ENCODE assay signal across 10 mouse cellular contexts in genomic region chr9:24780929-24781441, GRCm38 (mm10). TPM values are rescaled to one million over a fixed set of nuclear protein-coding genes. Genes with fewer than 3 reads are reported as not detected.
A peak's percentile ranks its signal among the peaks of the same experiment; 100 is the strongest.
DNase-seq lines count a peak whose midpoint lies in the region; ATAC-seq and TF ChIP-seq lines count a peak whose summit lies in the region.
"Had no signal": no experiment of that assay in that cellular context is flagged by ENCODE, and none has a peak within 500 bp of the region (broad histone marks: within the 10 kb centered on the region; RNA-seq: fewer than 3 reads in every experiment).

No protein-coding gene starts in this region.

- H3K27ac ChIP-seq in kidney, embryonic 15.5 days, result no peak overlapping the region
- no peak overlapping the region for H3K27ac ChIP-seq in kidney, adult 2 months (ENCODE audit: insufficient read depth, low read depth, low read length)
- H3K27ac ChIP-seq in embryonic facial prominence, embryonic 14.5 days (replicated peaks; ENCODE audit: low read depth, low read length), result no peak overlapping the region
- H3K27ac ChIP-seq in hindbrain, postnatal 0 days, result no peak overlapping the region
- H3K27ac ChIP-seq in neural tube, embryonic 11.5 days (ENCODE audit: low read depth, low read length), result no peak overlapping the region
- H3K27ac ChIP-seq in layer of hippocampus, adult 2 months, result no peak overlapping the region

- no peaks in the 10 kb centered on the region for H3K9me3 ChIP-seq in kidney, embryonic 15.5 days (replicated peaks)
- H3K9me3 ChIP-seq in embryonic facial prominence, embryonic 14.5 days (ENCODE audit: control insufficient read depth, low read length), result no peaks in the 10 kb centered on the region
- H3K9me3 ChIP-seq in hindbrain, postnatal 0 days (ENCODE audit: low read length), result no peaks in the 10 kb centered on the region
- no peaks in the 10 kb centered on the region for H3K9me3 ChIP-seq in neural tube, embryonic 11.5 days (ENCODE audit: control insufficient read depth, low read length)

- H3K9ac ChIP-seq in kidney, embryonic 15.5 days, result peak overlapping the region; percentile 21; the same call in 1 of the 2 replicates
- H3K9ac ChIP-seq in embryonic facial prominence, embryonic 14.5 days (ENCODE audit: low read depth, low read length), result no peak overlapping the region
- H3K9ac ChIP-seq in hindbrain, postnatal 0 days (replicated peaks; ENCODE audit: low read length), result no peak overlapping the region
- no peak overlapping the region for H3K9ac ChIP-seq in neural tube, embryonic 11.5 days (ENCODE audit: low read length)

- WGBS in kidney, embryonic 15.5 days, result under 1% methylated on average over 29 of the region's 32 CpGs
- 1% methylated on average over 32 of the region's 32 CpGs for WGBS in kidney, adult 2 months
- WGBS in embryonic facial prominence, embryonic 14.5 days, result 0% methylated on average over 28 of the region's 32 CpGs
- 2% methylated on average over 28 of the region's 32 CpGs for WGBS in hindbrain, postnatal 0 days
- WGBS in neural tube, embryonic 11.5 days, result under 1% methylated on average over 31 of the region's 32 CpGs

- H3K36me3 ChIP-seq in kidney, embryonic 15.5 days, result no peaks in the 10 kb centered on the region
- no peaks in the 10 kb centered on the region for H3K36me3 ChIP-seq in kidney, adult 2 months (ENCODE audit: control insufficient read depth, insufficient read depth, low read length)
- no peaks in the 10 kb centered on the region for H3K36me3 ChIP-seq in embryonic facial prominence, embryonic 14.5 days (ENCODE audit: control insufficient read depth, insufficient read depth, low read length)
- H3K36me3 ChIP-seq in hindbrain, postnatal 0 days (ENCODE audit: insufficient read depth, low read length), result no peaks in the 10 kb centered on the region
- H3K36me3 ChIP-seq in neural tube, embryonic 11.5 days (ENCODE audit: control insufficient read depth, insufficient read depth, low read length), result no peaks in the 10 kb centered on the region

- ATAC-seq in kidney, embryonic 15.5 days (replicated peaks; ENCODE audit: low FRiP score), result peak; percentile 82
- ATAC-seq in embryonic facial prominence, embryonic 14.5 days (ENCODE audit: low read depth), result peak; percentile 62
- ATAC-seq in hindbrain, postnatal 0 days, result peak; percentile 64; the same call in 1 of the 2 replicates
- peak; percentile 78 for ATAC-seq in neural tube, embryonic 11.5 days (ENCODE audit: insufficient read depth, low FRiP score, low TSS enrichment)
- no peak for ATAC-seq in activated CD4-positive, CD25-positive, alpha-beta regulatory T cell, adult 4 months

- H3K4me3 ChIP-seq in kidney, embryonic 15.5 days (replicated peaks), result peak overlapping the region; percentile 44
- H3K4me3 ChIP-seq in kidney, adult 2 months (ENCODE audit: insufficient read depth, low read depth, low read length), result no peak overlapping the region
- peak overlapping the region; percentile 36 for H3K4me3 ChIP-seq in embryonic facial prominence, embryonic 14.5 days (ENCODE audit: low read depth, low read length)
- peak overlapping the region; percentile 31 for H3K4me3 ChIP-seq in hindbrain, postnatal 0 days (ENCODE audit: low read length)
- H3K4me3 ChIP-seq in neural tube, embryonic 11.5 days (ENCODE audit: low read depth, low read length), result peak overlapping the region; percentile 34
- H3K4me3 ChIP-seq in layer of hippocampus, adult 2 months, result no peak overlapping the region

- H3K4me1 ChIP-seq in kidney, embryonic 15.5 days, result peaks cover 19% of the 10 kb centered on the region
- no peaks in the 10 kb centered on the region for H3K4me1 ChIP-seq in kidney, adult 2 months (ENCODE audit: control insufficient read depth, insufficient read depth, low read length)
- H3K4me1 ChIP-seq in embryonic facial prominence, embryonic 14.5 days (ENCODE audit: control insufficient read depth, insufficient read depth, low read length), result peaks cover 5% of the 10 kb centered on the region
- no peaks in the 10 kb centered on the region for H3K4me1 ChIP-seq in hindbrain, postnatal 0 days (ENCODE audit: insufficient read depth, low read length)
- H3K4me1 ChIP-seq in neural tube, embryonic 11.5 days (ENCODE audit: control insufficient read depth, insufficient read depth, low read length), result no peaks in the 10 kb centered on the region; the same call in 1 of the 2 replicates

- no peak for TF ChIP-seq CTCF in kidney, adult 2 months (conservative IDR thresholded peaks at IDR 0.05; ENCODE audit: insufficient read depth, insufficient read length, low read depth, low read length)
- no peak for TF ChIP-seq CTCF in hindbrain, postnatal 0 days (IDR thresholded peaks at IDR 0.05; ENCODE audit: low read depth)
- no peak for TF ChIP-seq CTCF in layer of hippocampus, adult 2 months (conservative IDR thresholded peaks at IDR 0.05)

- DNase-seq in kidney, adult 2 months, result no peak
- no peak for DNase-seq in embryonic facial prominence, embryonic 14.5 days (ENCODE audit: low spot score)
- DNase-seq in hindbrain, postnatal 0 days (ENCODE audit: low spot score), result no peak
- peak; percentile 65 for DNase-seq in neural tube, embryonic 11.5 days (ENCODE audit: low spot score)
- no peak for DNase-seq in layer of hippocampus, adult 2 months (ENCODE audit: low spot score in 2 of 2)
- no peak for DNase-seq in left cerebral cortex, adult 8-10 months (ENCODE audit: low spot score in 2 of 2)

- peak overlapping the region; percentile 72 for H3K4me2 ChIP-seq in kidney, embryonic 15.5 days
- peak overlapping the region; percentile 61 for H3K4me2 ChIP-seq in embryonic facial prominence, embryonic 14.5 days (ENCODE audit: low read depth, low read length)
- peak overlapping the region; percentile 52 for H3K4me2 ChIP-seq in hindbrain, postnatal 0 days (ENCODE audit: low read depth, low read length)
- H3K4me2 ChIP-seq in neural tube, embryonic 11.5 days (ENCODE audit: low read depth), result peak overlapping the region; percentile 52

- H3K27me3 ChIP-seq in kidney, embryonic 15.5 days, result peaks cover 78% of the 10 kb centered on the region
- peaks cover 2% of the 10 kb centered on the region for H3K27me3 ChIP-seq in kidney, adult 2 months (replicated peaks; ENCODE audit: control insufficient read depth, insufficient read depth, low read length)
- H3K27me3 ChIP-seq in embryonic facial prominence, embryonic 14.5 days (replicated peaks; ENCODE audit: control insufficient read depth, insufficient read depth, low read length), result peaks cover 70% of the 10 kb centered on the region
- peaks cover 67% of the 10 kb centered on the region for H3K27me3 ChIP-seq in hindbrain, postnatal 0 days (ENCODE audit: insufficient read depth, low read length)
- H3K27me3 ChIP-seq in neural tube, embryonic 11.5 days (ENCODE audit: control insufficient read depth, insufficient read depth, low read length), result peaks cover 69% of the 10 kb centered on the region

- TF ChIP-seq POLR2A in kidney, adult 2 months (IDR thresholded peaks at IDR 0.05; ENCODE audit: low read depth, low read length), result no peak

RNA-seq across cellular contexts. Expression of gene Tbx20, which starts 6.9 kb away (rescaled TPM):
- 0.09 and 0.78 TPM in 2 replicates for polyA plus RNA-seq in kidney, embryonic 15.5 days (2015; fragmentation: Nextera tagmentation; extraction: Ambion mirVana)
- polyA plus RNA-seq in kidney, adult 2 months (2012; rRNA removed), result 0.04 and 0.13 TPM in 2 replicates
- polyA plus RNA-seq in embryonic facial prominence, embryonic 14.5 days (2014; fragmentation: Nextera tagmentation; extraction: Ambion mirVana), result 0.30 and 0.40 TPM in 2 replicates
- 2.2 and 2.9 TPM in 2 replicates for total RNA-seq in hindbrain, postnatal 0 days (2014; rRNA removed)
- 0.35 and 0.40 TPM in 2 replicates for polyA plus RNA-seq in hindbrain, postnatal 0 days (2015; fragmentation: Nextera tagmentation; extraction: Ambion mirVana)
- polyA plus RNA-seq in neural tube, embryonic 11.5 days (2014; fragmentation: Nextera tagmentation; extraction: Ambion mirVana), result 0.29 and 0.31 TPM in 2 replicates
- polyA plus RNA-seq in activated CD4-positive, CD25-positive, alpha-beta regulatory T cell, adult 4 months (2017; shearing (Covaris generic)), result under 1 TPM in 1 of 2 experiments, not detected in 1; 0.57 TPM
- total RNA-seq in layer of hippocampus, adult 2 months (2021), result not detected
- total RNA-seq in left cerebral cortex, adult 8-10 months (2022), result under 1 TPM in 1 of 4 experiments, not detected in 3; 0.02 TPM
- total RNA-seq: hematopoietic stem cell, adult 5-6 weeks; MEL had no signal

Comparison
In these comparisons a context has a peak if more than half of its experiments do, and no peak if none do; other contexts are left out.
1. H3K4me3 ChIP-seq: peak in kidney, embryonic 15.5 days (single experiment), embryonic facial prominence, embryonic 14.5 days (single experiment), hindbrain, postnatal 0 days (single experiment) and neural tube, embryonic 11.5 days (single experiment); none in kidney, adult 2 months (single experiment) and layer of hippocampus, adult 2 months (single experiment).
2. Peak in every context shown above with its lines, with median percentiles within 50 percentile points of each other: H3K4me2 ChIP-seq.